Mouse (Mus musculus) gastrocnemius, adult 18-20 months (tissue): ENCODE data around the gene Gpr153. TPM values are rescaled to one million over a fixed set of nuclear protein-coding genes. Genes with fewer than 3 reads are reported as not detected.

Experiments
- DNase-seq: peaks from one replicate; pipeline ENCODE4 v3.0.0; 2021; ENCODE audit warnings: low spot score
- total RNA-seq, 2 experiments: library from RNA; stranded (reverse); gene quantifications; 2 replicates each; pipeline ENCODE4 v1.2.3; 2021

Gpr153 gene
- total RNA-seq, 2 experiments from 2014 or later: 3.4 to 4.5 TPM

GRCm38 (mm10) chr4:152315498-152316213 lies 41.6 kb downstream of the Gpr153 start:
- no peak for DNase-seq

GRCm38 (mm10) chr4:152317631-152318033 lies 43.6 kb downstream of the Gpr153 start:
- no peak for DNase-seq

- DNase-seq: peak; percentile 57
These were observed 44.6 kb downstream of the Gpr153 start, which contains the start of gene Rnf207 for GRCm38 (mm10) chr4:152318517-152319234. Gene Rnf207 (minus strand): TSS chr4:152318993.

- DNase-seq: no peak
These were observed 47.4 kb downstream of the Gpr153 start for GRCm38 (mm10) chr4:152321464-152321863.

- DNase-seq: no peak
These were observed 50.9 kb downstream of the Gpr153 start for GRCm38 (mm10) chr4:152324641-152325562.

GRCm38 (mm10) chr4:152325574-152326411 lies 51.8 kb downstream of the Gpr153 start, which contains the start of gene Rpl22:
Gene Rpl22 (plus strand): TSS chr4:152325742.
- DNase-seq: peak; percentile 95

GRCm38 (mm10) chr4:152326543-152326942 lies 52.5 kb downstream of the Gpr153 start:
- no peak for DNase-seq

- no peak for DNase-seq
These were observed 54.7 kb downstream of the Gpr153 start for GRCm38 (mm10) chr4:152328691-152329090.

GRCm38 (mm10) chr4:152332952-152333351 lies 58.9 kb downstream of the Gpr153 start:
- DNase-seq: peak; percentile 72

GRCm38 (mm10) chr4:152333587-152333986 lies 59.6 kb downstream of the Gpr153 start:
- no peak for DNase-seq

Other genes starting within 250 kb of the Gpr153 start
- gene Zbtb48, start 246.6 kb upstream of the Gpr153 start, total RNA-seq: 1 to 10 TPM; 2.2 to 3.1 TPM
- gene Tas1r1, start 235.7 kb upstream of the Gpr153 start, total RNA-seq: under 1 TPM; 0.52 to 0.91 TPM
- 1 to 10 TPM; 8.7 to 9.5 TPM for gene Nol9, start 234.9 kb upstream of the Gpr153 start, total RNA-seq
- gene Plekhg5, start 201.7 kb upstream of the Gpr153 start, total RNA-seq: 1 to 10 TPM; 5.0 to 6.5 TPM
- 1 to 10 TPM; 1.0 to 1.8 TPM for gene Tnfrsf25, start 158.3 kb upstream of the Gpr153 start, total RNA-seq
- under 1 TPM; 0.36 to 0.59 TPM for gene Espn, start 121.9 kb upstream of the Gpr153 start, total RNA-seq
- gene Hes2, start 115.4 kb upstream of the Gpr153 start, total RNA-seq: not detected
- gene Acot7, start 96.1 kb upstream of the Gpr153 start, total RNA-seq: 10 to 100 TPM; 16.2 to 18.8 TPM
- gene Hes3, start 17.4 kb downstream of the Gpr153 start, total RNA-seq: not detected
- 10 to 100 TPM; 19.8 to 19.9 TPM for gene Icmt, start 23.0 kb downstream of the Gpr153 start, total RNA-seq
- not detected for gene Rnf207, start 44.8 kb downstream of the Gpr153 start, total RNA-seq
- 100 to 1,000 TPM; 249 to 251 TPM for gene Rpl22, start 51.5 kb downstream of the Gpr153 start, total RNA-seq
- gene Chd5, start 64.4 kb downstream of the Gpr153 start, total RNA-seq: under 1 TPM in 1 of 2 experiments, not detected in 1; 0.12 TPM
- 1 to 10 TPM in 1 of 2 experiments, under 1 TPM in 1; 0.85 to 1.1 TPM for gene Nphp4, start 202.5 kb downstream of the Gpr153 start, total RNA-seq
- gene Kcnab2, start 203.6 kb downstream of the Gpr153 start, total RNA-seq: 1 to 10 TPM in 1 of 2 experiments, under 1 TPM in 1; 0.95 to 1.2 TPM